Mouse (Mus musculus) liver, embryonic 13.5 days (tissue): ENCODE data around the gene Rnf114. TPM values are rescaled to one million over a fixed set of nuclear protein-coding genes. Genes with fewer than 3 reads are reported as not detected.

Source experiments
- ATAC-seq: fragments of 200-750 bp; cut with Nextera tagmentation; 2 replicates; pipeline ENCODE4 v1.8.0; 2017; ENCODE audit warnings: low read depth, mild to moderate bottlenecking, moderate number of reproducible peaks, moderate library complexity
- DNase-seq: peaks from one replicate; pipeline ENCODE4 v3.0.0; 2022
- H3K27ac ChIP-seq: fragments of 300-500 bp; sonication (generic); 2 replicates; pipeline ENCODE4 v1.5.1; 2015; ENCODE audit warnings: moderate library complexity, mild to moderate bottlenecking, inconsistent platforms
- H3K27me3 ChIP-seq: fragments of 300-500 bp; sonication (generic); 2 replicates; pipeline ENCODE4 v1.6.1; 2015; ENCODE audit warnings: mild to moderate bottlenecking, inconsistent platforms
- H3K36me3 ChIP-seq: fragments of 300-500 bp; sonication (generic); 2 replicates; pipeline ENCODE4 v1.6.1; 2015; ENCODE audit warnings: mild to moderate bottlenecking, inconsistent platforms
- H3K4me1 ChIP-seq: fragments of 300-500 bp; sonication (generic); replicated peaks from 2 replicates; pipeline ENCODE4 v1.6.1; 2015; ENCODE audit warnings: inconsistent platforms
- H3K4me2 ChIP-seq: fragments of 300-500 bp; sonication (generic); 2 replicates; pipeline ENCODE4 v1.6.1; 2015; ENCODE audit warnings: inconsistent platforms, mild to moderate bottlenecking, moderate library complexity
- H3K4me3 ChIP-seq: fragments of 300-500 bp; sonication (generic); replicated peaks from 2 replicates; pipeline ENCODE4 v1.5.1; 2015; ENCODE audit warnings: mild to moderate bottlenecking, inconsistent platforms
- H3K9ac ChIP-seq: fragments of 300-500 bp; sonication (generic); 2 replicates; pipeline ENCODE4 v1.6.1; 2015; ENCODE audit warnings: mild to moderate bottlenecking, inconsistent platforms
- H3K9me3 ChIP-seq: fragments of 300-500 bp; sonication (generic); replicated peaks from 2 replicates; pipeline ENCODE4 v1.6.1; 2016; ENCODE audit warnings: inconsistent platforms
- WGBS: fragments of 180-500 bp; shearing (Covaris S2); methylation state at CpG from one replicate; pipeline ENCODE4 v1.1.7; 2015; ENCODE audit not compliant: insufficient replicate concordance; 5-methylcytosine and 5-hydroxymethylcytosine counted together
- polyA plus RNA-seq: library from polyadenylated mRNA; unstranded; fragments of >200 nt; fragmentation: Nextera tagmentation; extraction: Ambion mirVana; gene quantifications from 2 replicates; pipeline ENCODE4 v1.2.1, GENCODE M21; 2015

Gene Rnf114
- polyA plus RNA-seq, 1 experiment from 2014 or later, result 32.5 TPM

DNA sequence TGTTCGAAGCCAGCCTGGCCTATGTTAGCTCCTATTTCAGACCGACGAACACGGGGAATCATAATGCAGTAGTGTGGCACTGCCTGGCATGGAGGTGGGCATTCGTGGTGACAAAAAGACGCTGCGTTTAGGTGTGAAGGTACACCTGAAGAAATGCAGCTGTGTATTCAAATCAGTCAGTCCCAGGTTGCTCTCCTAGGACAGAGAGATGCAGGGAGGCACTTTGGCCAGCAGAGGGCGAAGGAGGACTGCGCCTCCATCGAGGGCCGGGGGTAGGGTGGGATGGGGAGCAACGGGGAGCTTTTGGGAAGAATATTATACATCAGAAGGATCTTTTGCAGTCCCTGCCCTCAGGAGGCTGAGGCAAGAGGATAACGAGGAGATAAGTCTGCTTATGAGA is 39.7 kb downstream of the Rnf114 start:
- no peak for DNase-seq
- 16% methylated on average over 13 of the region's 13 CpGs for WGBS
- ATAC-seq, result no peak

DNA sequence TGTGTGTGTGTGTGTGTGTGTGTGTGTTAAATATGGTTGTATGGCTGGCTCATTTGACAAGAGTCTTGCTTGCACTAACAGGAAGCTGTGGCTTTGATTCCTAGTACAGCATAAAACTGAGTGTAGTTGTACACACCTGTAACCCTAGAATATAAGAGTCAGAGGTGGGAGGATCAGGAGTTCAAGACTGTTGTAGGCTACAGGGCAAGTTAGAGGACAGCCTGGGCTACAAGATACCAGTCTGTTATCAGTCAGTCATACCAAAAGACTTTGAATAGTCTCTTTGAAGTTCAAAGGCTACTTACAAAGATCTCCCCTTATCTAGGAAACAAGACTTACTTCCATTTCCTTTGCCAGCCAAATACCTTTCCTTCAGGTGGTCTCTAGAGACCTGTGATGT is 41.4 kb downstream of the Rnf114 start:
- DNase-seq, result no peak
- Histone ChIP-seq H3K27me3 (peaks cover 52% of the 10 kb centered on the region), H3K4me1 (peaks cover 31% of the 10 kb centered on the region)

More for the DNA sequence above, 39.7 kb downstream of the Rnf114 start:
- no peaks in the 10 kb centered on the region for H3K36me3 ChIP-seq
- no peak overlapping the region for H3K9ac ChIP-seq
- H3K9me3 ChIP-seq, result no peaks in the 10 kb centered on the region
- H3K4me1 ChIP-seq, result peaks cover 22% of the 10 kb centered on the region
- no peak overlapping the region for H3K27ac ChIP-seq
- H3K4me2 ChIP-seq, result no peak overlapping the region
- peaks cover 35% of the 10 kb centered on the region for H3K27me3 ChIP-seq
- no peak overlapping the region for H3K4me3 ChIP-seq

GRCm38 (mm10) chr2:167536320-167536945 is 44.0 kb downstream of the Rnf114 start:
- Histone ChIP-seq H3K9ac (no peak overlapping the region), H3K36me3 (no peaks in the 10 kb centered on the region), H3K4me3 (no peak overlapping the region), H3K27ac (no peak overlapping the region), H3K4me2 (no peak overlapping the region), H3K4me1 (peaks cover 43% of the 10 kb centered on the region), H3K27me3 (peaks cover 76% of the 10 kb centered on the region), H3K9me3 (no peaks in the 10 kb centered on the region)
- 29% methylated on average over 10 of the region's 10 CpGs for WGBS
- no peak for ATAC-seq
- no peak for DNase-seq

More for the DNA sequence above, 41.4 kb downstream of the Rnf114 start:
- Histone ChIP-seq H3K36me3 (no peaks in the 10 kb centered on the region), H3K9me3 (no peaks in the 10 kb centered on the region), H3K9ac (no peak overlapping the region), H3K4me3 (no peak overlapping the region), H3K4me2 (no peak overlapping the region), H3K27ac (no peak overlapping the region)
- ATAC-seq, result no peak

DNA sequence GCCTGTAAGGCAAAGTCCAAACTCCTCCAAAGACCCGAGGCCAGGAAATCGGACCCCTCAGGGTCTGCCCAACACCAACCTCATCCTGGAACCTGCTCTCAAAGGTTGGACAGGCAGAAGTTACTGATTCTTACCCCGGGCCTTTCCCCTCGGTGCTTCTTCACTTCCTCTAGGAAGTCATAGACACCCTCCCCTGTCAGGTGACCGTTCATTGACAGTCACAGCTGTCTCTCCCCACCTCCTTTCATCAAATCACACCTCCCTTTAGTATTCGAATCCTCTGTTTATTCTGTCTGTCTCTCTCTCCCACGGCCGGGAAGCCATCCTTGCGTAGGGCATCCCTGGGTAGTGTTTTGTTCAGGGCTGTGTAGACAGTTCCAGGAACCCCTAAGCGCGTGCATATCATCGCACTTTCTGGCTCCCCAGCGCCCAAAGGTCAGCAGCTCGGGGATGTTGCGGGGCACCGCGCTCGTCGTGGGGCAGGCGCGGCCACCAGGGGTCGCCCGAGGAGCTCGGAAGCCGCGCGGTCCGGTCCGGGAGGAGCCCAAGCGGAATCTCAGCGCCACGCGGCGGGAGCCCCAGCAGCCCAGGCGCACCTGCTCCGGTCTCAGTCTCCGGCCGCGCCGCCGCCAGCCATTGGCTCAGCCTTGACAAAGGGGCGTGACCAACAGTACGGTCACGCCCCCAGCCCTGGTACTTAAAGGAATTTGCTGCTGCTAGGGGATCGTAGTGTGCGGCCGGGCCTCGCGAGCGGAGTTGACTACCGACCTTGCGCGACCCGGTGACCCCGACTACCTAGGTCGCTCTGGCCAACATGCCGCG is 45.2 kb downstream of the Rnf114 start, which contains the start of gene Snai1:
Gene Snai1, plus strand, starts transcription at position 720 of the 822 bp plus-strand sequence.
- Histone ChIP-seq H3K27ac (no peak within 1 kb of the TSS), H3K27me3 (peaks cover 74% of the 10 kb centered on the region), H3K36me3 (no peaks in the 10 kb centered on the region; the same call in 1 of the 2 replicates), H3K4me3 (peak within 1 kb of the TSS; percentile 54), H3K9me3 (no peaks in the 10 kb centered on the region), H3K4me1 (peaks cover 51% of the 10 kb centered on the region), H3K4me2 (peak within 1 kb of the TSS; percentile 69), H3K9ac (peak within 1 kb of the TSS; percentile 62)
- under 1% methylated on average over 58 of the region's 58 CpGs for WGBS
- ATAC-seq, result peak; percentile 92
- DNase-seq, result peak; percentile 79

DNA sequence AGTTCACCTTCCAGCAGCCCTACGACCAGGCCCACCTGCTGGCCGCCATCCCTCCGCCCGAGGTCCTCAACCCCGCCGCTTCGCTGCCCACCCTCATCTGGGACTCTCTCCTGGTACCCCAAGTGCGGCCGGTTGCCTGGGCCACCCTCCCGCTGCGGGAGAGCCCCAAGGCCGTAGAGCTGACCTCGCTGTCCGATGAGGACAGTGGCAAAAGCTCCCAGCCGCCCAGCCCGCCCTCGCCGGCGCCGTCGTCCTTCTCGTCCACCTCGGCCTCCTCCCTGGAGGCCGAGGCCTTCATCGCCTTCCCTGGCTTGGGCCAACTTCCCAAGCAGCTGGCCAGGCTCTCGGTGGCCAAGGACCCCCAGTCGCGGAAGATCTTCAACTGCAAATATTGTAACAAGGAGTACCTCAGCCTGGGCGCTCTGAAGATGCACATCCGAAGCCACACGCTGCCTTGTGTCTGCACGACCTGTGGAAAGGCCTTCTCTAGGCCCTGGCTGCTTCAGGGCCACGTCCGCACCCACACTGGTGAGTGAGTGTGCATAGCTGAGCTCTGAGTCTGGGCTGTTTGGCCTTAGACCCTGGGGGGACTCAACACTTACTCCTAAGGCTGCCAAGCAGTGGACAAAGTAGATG is 46.3 kb downstream of the Rnf114 start:
- Histone ChIP-seq H3K4me1 (peaks cover 56% of the 10 kb centered on the region), H3K9me3 (no peaks in the 10 kb centered on the region), H3K4me2 (peak overlapping the region; percentile 69), H3K27me3 (peaks cover 68% of the 10 kb centered on the region), H3K36me3 (no peaks in the 10 kb centered on the region; the same call in 1 of the 2 replicates), H3K27ac (no peak overlapping the region), H3K9ac (peak overlapping the region; percentile 62), H3K4me3 (peak overlapping the region; percentile 54)
- DNase-seq (no peak), ATAC-seq (no peak)
- WGBS, result 40% methylated on average over 34 of the region's 34 CpGs

DNA sequence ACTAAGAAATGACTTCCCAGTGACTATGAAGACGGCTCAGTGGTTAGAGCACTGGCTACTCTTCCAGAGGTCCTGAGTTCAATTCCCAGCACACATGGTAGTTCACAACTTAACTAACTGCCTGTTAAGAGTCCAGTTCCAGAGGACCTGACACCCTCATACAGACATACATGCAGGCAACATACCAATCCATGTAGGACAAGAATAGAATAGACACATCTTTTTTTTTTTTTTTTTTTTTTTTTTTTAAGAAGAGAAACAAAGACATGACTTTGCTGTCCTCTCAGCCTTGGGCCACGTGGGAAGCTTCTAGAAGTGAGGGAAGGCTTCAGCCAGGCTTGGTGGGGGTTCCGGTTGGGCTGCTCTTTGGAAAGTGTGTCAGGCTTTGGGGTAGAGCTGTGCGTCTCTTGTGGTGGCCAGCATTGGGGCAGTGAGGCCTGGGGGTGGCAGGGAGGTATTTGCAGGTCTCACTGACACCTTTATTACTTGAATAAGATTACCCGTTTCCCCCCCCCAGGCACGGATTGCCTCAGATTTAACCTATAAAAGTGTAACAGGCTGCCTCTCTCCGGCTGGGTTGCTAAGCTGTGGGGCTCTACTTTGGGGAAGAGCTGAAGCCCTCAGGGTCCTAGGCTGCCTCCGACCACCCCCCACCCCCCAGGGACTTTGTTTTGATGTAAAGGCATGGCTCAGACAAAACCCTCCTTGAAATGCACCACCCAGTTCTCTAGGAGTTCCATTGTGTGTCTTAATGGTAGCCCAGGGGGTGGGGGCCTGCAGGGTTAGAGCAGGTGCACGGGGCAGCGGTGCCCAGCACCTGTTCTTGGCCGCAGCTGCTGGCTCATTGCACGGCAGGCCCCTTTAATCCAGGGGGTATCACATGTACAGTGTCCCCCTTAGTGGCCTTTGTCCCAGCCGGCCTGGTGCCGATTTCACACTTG is 47.4 kb downstream of the Rnf114 start:
- Histone ChIP-seq H3K9me3 (no peaks in the 10 kb centered on the region), H3K9ac (peak overlapping the region; percentile 62; the same call in 1 of the 2 replicates), H3K27me3 (peaks cover 65% of the 10 kb centered on the region), H3K4me3 (peak overlapping the region; percentile 54), H3K4me2 (peak overlapping the region; percentile 69), H3K36me3 (no peaks in the 10 kb centered on the region; the same call in 1 of the 2 replicates), H3K27ac (no peak overlapping the region), H3K4me1 (peaks cover 56% of the 10 kb centered on the region)
- DNase-seq (no peak), ATAC-seq (no peak)
- WGBS, result 44% methylated on average over 14 of the region's 14 CpGs

- peaks cover 61% of the 10 kb centered on the region for H3K27me3 ChIP-seq
- no peaks in the 10 kb centered on the region for H3K9me3 ChIP-seq
- H3K4me2 ChIP-seq, result peak overlapping the region; percentile 69
- ATAC-seq, result no peak
- H3K4me1 ChIP-seq, result peaks cover 56% of the 10 kb centered on the region
- peak overlapping the region; percentile 54 for H3K4me3 ChIP-seq
- no peak for DNase-seq
- no peaks in the 10 kb centered on the region; the same call in 1 of the 2 replicates for H3K36me3 ChIP-seq
- H3K27ac ChIP-seq, result no peak overlapping the region
- H3K9ac ChIP-seq, result no peak overlapping the region; the same call in 1 of the 2 replicates
- 42% methylated on average over 12 of the region's 12 CpGs for WGBS
Observed at GRCm38 (mm10) chr2:167540477-167541110, 48.1 kb downstream of the Rnf114 start.

DNA sequence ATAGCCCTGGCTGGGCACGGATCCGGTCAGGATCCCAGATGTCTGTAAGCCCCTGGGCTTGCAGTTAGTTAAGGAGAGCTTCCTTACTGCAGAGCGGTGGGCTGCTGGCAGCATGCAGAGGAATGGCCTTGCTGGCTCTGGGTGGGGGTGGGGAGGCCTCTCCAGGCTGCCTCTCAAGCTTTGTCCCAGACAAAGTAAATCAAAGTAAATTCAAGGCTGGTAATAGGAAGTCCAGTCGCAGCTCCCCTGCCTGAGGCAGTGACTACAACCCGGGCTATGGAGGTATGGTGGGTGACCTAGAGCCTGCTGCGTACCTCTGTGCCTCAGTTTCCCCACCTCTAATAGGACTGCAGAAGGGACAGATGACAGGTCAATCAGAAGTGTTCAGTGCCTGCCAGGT is 48.9 kb downstream of the Rnf114 start:
- H3K9me3 ChIP-seq, result no peaks in the 10 kb centered on the region
- H3K4me3 ChIP-seq, result no peak overlapping the region
- 40% methylated on average over 6 of the region's 6 CpGs for WGBS
- peak overlapping the region; percentile 69 for H3K4me2 ChIP-seq
- peaks cover 55% of the 10 kb centered on the region for H3K27me3 ChIP-seq
- ATAC-seq (no peak), DNase-seq (no peak)
- H3K27ac ChIP-seq, result no peak overlapping the region
- H3K9ac ChIP-seq, result peak overlapping the region; percentile 9; the same call in 1 of the 2 replicates
- peaks cover 50% of the 10 kb centered on the region for H3K4me1 ChIP-seq
- no peaks in the 10 kb centered on the region; the same call in 1 of the 2 replicates for H3K36me3 ChIP-seq

DNA sequence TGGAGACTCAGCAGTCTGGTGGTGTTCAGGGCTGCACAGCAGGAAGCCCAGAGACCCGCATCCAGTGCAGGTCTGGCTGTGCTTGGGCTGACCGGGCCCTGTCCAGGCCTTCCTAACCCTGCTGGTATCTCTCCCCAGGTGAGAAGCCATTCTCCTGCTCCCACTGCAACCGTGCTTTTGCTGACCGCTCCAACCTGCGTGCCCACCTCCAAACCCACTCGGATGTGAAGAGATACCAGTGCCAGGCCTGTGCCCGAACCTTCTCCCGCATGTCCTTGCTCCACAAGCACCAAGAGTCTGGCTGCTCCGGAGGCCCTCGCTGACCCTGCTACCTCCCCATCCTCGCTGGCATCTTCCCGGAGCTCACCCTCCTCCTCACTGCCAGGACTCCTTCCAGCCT is 49.3 kb downstream of the Rnf114 start:
- Histone ChIP-seq H3K36me3 (no peaks in the 10 kb centered on the region; the same call in 1 of the 2 replicates), H3K9ac (no peak overlapping the region), H3K4me1 (peaks cover 46% of the 10 kb centered on the region), H3K9me3 (no peaks in the 10 kb centered on the region), H3K27ac (no peak overlapping the region), H3K27me3 (peaks cover 50% of the 10 kb centered on the region), H3K4me2 (peak overlapping the region; percentile 69; the same call in 1 of the 2 replicates), H3K4me3 (no peak overlapping the region)
- ATAC-seq, result no peak
- 76% methylated on average over 12 of the region's 12 CpGs for WGBS
- DNase-seq, result no peak

DNA sequence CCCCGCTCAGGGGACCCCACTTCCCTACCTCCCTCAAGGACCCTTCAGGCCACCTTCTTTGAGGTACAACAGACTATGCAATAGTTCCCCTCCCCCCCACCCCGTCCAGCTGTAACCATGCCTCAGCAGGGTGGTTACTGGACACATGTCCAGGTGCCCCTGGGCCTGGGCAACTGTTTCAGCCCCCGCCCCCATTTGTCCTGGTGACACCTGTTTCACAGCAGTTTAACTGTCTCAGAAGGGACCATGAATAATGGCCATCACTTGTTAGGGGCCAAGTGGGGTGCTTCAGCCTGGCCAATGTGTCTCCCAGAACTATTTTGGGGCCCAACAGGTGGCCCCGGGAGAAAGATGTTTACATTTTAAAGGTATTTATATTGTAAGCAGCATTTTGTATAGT is 49.9 kb downstream of the Rnf114 start:
- DNase-seq, result no peak
- Histone ChIP-seq H3K4me2 (no peak overlapping the region), H3K9ac (no peak overlapping the region), H3K36me3 (no peaks in the 10 kb centered on the region; the same call in 1 of the 2 replicates), H3K27ac (peak overlapping the region; percentile 44; the same call in 1 of the 2 replicates), H3K4me1 (peaks cover 40% of the 10 kb centered on the region), H3K4me3 (no peak overlapping the region), H3K9me3 (no peaks in the 10 kb centered on the region), H3K27me3 (peaks cover 44% of the 10 kb centered on the region)
- WGBS, result 72% methylated on average over 4 of the region's 4 CpGs
- ATAC-seq, result no peak
